Mouse (Mus musculus): ENCODE measurements around the gene Tmtc1.

The Tmtc1 gene

GRCm38 (mm10) chr6:148443726-148444701 lies at the start of gene Tmtc1:
Gene Tmtc1 (minus strand): TSS chr6:148444389.
- peak; percentile 72 for DNase-seq (ENCODE audit: low spot score)

- DNase-seq (ENCODE audit: low spot score), result no peak
Measured at GRCm38 (mm10) chr6:148491849-148492248, 47.7 kb upstream of the Tmtc1 start.

GRCm38 (mm10) chr6:148486756-148487155 lies 42.6 kb upstream of the Tmtc1 start:
- no peak for DNase-seq (ENCODE audit: low spot score)

GRCm38 (mm10) chr6:148481894-148482293 lies 37.7 kb upstream of the Tmtc1 start:
- no peak for DNase-seq (ENCODE audit: low spot score)

GRCm38 (mm10) chr6:148479671-148480237 lies 35.6 kb upstream of the Tmtc1 start:
- DNase-seq (ENCODE audit: low spot score), result no peak

- no peak for DNase-seq (ENCODE audit: low spot score)
Measured at GRCm38 (mm10) chr6:148478350-148478749, 34.2 kb upstream of the Tmtc1 start.

GRCm38 (mm10) chr6:148472289-148472688 lies 28.1 kb upstream of the Tmtc1 start:
- no peak for DNase-seq (ENCODE audit: low spot score)

- DNase-seq (ENCODE audit: low spot score), result peak; percentile 26
Measured at GRCm38 (mm10) chr6:148467924-148468389, 23.8 kb upstream of the Tmtc1 start.

- peak; percentile 31 for DNase-seq (ENCODE audit: low spot score)
Measured at GRCm38 (mm10) chr6:148467170-148467921, 23.2 kb upstream of the Tmtc1 start.

- no peak for DNase-seq (ENCODE audit: low spot score)
Measured at GRCm38 (mm10) chr6:148459636-148460035, 15.4 kb upstream of the Tmtc1 start.

- no peak for DNase-seq (ENCODE audit: low spot score)
Measured at GRCm38 (mm10) chr6:148455470-148455869, 11.3 kb upstream of the Tmtc1 start.

GRCm38 (mm10) chr6:148454740-148455139 lies 10.6 kb upstream of the Tmtc1 start:
- no peak for DNase-seq (ENCODE audit: low spot score)

GRCm38 (mm10) chr6:148448151-148448550 lies 4.0 kb upstream of the Tmtc1 start:
- DNase-seq (ENCODE audit: low spot score), result no peak

- DNase-seq (ENCODE audit: low spot score), result no peak
Measured at GRCm38 (mm10) chr6:148446113-148446512, 1.9 kb upstream of the Tmtc1 start.

GRCm38 (mm10) chr6:148444796-148445195 lies 607 bp upstream of the Tmtc1 start:
- DNase-seq (ENCODE audit: low spot score), result no peak

GRCm38 (mm10) chr6:148443291-148443725 lies 881 bp downstream of the Tmtc1 start:
- DNase-seq (ENCODE audit: low spot score), result no peak

- DNase-seq (ENCODE audit: low spot score), result no peak
Measured at GRCm38 (mm10) chr6:148442671-148443290, 1.4 kb downstream of the Tmtc1 start.

GRCm38 (mm10) chr6:148441871-148442270 lies 2.3 kb downstream of the Tmtc1 start:
- no peak for DNase-seq (ENCODE audit: low spot score)

- DNase-seq (ENCODE audit: low spot score), result no peak
Measured at GRCm38 (mm10) chr6:148439101-148439500, 5.1 kb downstream of the Tmtc1 start.

- no peak for DNase-seq (ENCODE audit: low spot score)
Measured at GRCm38 (mm10) chr6:148437565-148437964, 6.6 kb downstream of the Tmtc1 start.

GRCm38 (mm10) chr6:148436441-148437001 lies 7.7 kb downstream of the Tmtc1 start:
- DNase-seq (ENCODE audit: low spot score), result no peak

GRCm38 (mm10) chr6:148421577-148421976 lies 22.6 kb downstream of the Tmtc1 start:
- no peak for DNase-seq (ENCODE audit: low spot score)
